Mouse (Mus musculus) B cell, adult 2 months (primary cell): Measurements from ENCODE around the gene Rhoc.

Experiments used
- DNase-seq, 2 experiments: peaks; one replicate each; pipeline ENCODE4 v3.0.0; 2022

The Rhoc gene

GRCm38 (mm10) chr3:104817481-104817990, 29.4 kb downstream of the Rhoc start:
- DNase-seq = no peak

DNA sequence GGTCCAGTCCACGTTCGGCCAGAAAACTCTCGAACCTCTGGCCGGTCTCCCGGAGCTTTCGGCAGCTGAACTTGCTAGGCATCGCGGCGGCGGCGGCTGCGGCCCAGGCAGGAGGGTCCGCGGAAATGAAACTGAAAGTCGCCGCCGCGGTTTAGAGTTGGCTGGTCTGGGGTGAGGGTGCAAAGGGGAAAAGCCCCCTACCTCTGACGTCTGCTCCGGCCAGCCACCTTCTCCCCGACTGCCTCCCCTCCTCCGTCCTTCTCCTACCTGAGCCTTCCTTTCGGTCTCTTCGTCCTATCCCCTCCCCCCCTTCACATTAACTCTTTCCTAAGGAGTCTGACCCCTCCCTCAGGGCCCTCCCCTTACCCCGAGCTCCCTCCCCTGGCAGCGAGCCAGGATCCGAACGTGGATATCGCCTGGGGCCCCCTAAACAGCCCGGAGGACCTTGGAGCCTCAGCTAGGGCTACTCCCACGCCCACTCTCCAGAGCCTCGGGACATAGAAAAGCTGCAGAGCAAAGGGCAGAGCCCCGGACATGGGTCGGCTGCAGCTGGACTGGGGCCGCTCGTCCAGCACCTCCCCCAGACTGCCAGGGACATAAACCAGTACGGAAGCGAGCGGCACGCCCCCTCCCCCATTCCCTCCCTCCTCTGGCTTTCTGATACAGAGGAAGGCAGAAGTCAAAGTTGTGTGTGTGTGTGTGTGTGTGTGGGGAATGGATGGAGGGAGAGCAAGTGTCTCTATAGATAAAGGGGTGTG, 30.0 kb downstream of the Rhoc start, which contains the start of gene Mov10:
Mov10 (minus strand) TSS at position 573 of the 758 bp plus-strand sequence.
- peak; percentile 67 to 72 for DNase-seq

GRCm38 (mm10) chr3:104818749-104819134, 30.6 kb downstream of the Rhoc start:
- no peak for DNase-seq

DNA sequence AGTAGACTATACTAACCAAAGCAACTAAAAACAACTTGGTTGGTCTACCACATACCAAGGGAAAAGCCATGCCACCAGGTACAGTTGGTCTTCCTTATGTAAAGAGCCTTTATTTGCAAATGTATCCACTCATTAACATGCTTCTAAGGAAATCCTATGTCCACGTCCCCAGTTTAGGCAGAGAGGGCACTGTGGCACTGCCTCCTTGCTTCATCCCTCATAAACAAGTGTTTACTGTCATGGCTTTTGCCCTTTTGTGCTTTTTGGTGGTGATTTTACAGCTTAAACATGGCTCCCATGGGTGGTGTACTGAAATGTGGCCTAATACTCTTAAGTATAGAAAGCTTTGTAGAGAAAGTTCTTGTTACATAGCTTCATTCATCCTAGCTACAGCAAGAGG, 32.3 kb downstream of the Rhoc start:
- no peak for DNase-seq

DNA sequence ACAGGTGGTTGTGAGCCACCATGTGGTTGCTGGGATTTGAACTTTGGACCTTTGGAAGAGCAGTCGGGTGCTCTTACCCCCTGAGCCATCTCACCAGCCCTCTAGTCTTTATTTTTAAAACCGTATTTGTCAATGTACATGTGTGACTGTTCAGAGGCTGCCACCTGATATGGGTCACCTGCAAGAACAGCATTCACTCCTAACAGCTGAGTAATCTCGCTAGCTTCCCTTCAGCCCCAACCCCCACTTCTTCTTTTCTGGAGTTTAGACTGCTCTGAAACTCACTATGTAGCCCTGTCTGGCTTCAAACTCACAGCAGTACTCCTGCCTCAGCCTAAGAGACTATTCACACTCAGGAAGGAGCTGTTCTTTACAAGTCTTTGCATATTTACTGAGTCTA, 34.2 kb downstream of the Rhoc start:
- DNase-seq = no peak

GRCm38 (mm10) chr3:104835797-104836196, 47.6 kb downstream of the Rhoc start:
- DNase-seq = no peak

- no peak for DNase-seq
These were observed 52.9 kb downstream of the Rhoc start for GRCm38 (mm10) chr3:104841049-104841448.
